Mouse (Mus musculus) kidney, adult 9 months (tissue): Measurements from ENCODE around the gene Gcm2.
A peak's percentile ranks its signal among the peaks of the same experiment; 100 is the strongest.

ENCODE experiments used
- DNase-seq: peaks from one replicate; pipeline ENCODE4 v3.0.0; 2022

Gcm2 gene

DNA sequence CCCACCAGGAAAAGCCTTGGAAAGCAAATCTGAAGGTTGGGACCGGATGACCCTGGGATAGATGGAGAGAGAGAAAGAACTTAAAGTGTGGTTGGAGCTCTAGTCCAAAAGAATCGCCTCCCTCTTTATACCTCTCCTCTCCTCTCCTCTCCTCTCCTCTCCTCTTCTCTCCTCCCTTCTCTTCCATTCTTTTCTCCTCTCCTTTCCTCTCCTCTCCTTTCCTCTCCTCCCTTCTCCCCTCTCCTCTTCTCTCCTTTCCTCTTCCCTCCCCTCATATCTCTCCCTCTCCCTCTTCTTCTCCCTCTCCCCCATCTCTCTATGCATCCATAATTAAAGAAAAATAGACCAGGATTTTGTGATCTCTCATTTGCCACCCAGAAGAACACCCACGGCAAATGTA is at the start of gene Gcm2:
Gene Gcm2 (minus strand): TSS at position 101 of the 400 bp plus-strand sequence.
- DNase-seq, result no peak

DNA sequence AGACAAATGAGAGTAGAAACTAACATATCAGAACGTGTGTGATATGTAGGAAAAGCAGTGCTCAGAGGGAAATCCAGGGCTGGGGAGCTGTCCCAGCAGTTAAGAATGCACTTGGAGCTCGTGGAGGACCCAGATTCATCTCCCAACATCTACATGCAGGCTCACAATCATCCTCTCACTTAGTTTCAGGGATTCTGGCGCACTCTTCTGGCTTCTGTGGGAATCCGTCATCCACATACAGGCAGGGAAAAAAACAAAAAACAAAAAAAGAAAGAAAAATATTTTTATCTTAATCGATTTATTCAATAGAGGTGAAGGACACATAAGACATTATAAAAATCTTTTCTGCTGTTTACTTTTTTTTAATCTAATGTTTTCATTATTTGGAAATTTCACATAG is 47.6 kb upstream of the Gcm2 start:
- no peak for DNase-seq

DNA sequence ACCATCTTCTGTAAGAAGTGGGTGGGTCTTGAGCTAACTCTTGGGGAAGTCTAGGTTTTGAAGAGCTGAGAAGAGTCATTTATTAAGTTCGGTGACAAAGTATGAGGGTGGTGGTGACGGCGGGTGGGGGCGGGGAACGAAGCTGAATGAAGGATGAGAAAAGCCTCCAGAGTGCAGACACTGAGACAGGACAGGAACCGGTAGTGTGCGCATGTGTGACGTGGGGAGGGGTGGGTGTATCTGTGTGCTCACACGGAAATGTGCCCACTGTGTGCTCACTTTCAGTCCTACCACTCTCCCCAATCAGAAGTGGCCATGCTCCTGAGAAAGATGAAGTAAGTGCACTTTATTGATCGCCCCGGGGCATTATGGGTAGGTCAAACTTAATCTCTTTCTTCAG is 42.3 kb upstream of the Gcm2 start:
- no peak for DNase-seq

DNA sequence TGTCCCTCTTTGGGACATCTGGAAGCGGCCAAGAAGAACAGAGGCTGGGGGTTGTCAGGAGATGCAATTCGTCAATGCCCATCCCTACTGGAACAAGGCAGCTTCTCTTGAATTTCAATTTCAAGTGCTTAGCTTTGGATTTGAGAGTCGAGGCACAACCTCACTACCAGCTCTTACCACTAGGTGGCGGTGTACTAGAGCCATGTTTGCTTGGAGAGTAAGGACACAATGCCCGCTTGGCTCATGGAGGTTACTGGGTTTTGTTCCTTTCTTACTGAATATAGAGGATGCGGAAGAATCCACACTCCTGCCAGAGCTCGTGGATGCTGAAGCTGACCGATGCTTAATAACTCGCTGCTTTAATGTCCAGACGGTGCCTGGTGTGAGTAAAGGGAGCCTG is 35.4 kb upstream of the Gcm2 start:
- peak; percentile 80 for DNase-seq

DNA sequence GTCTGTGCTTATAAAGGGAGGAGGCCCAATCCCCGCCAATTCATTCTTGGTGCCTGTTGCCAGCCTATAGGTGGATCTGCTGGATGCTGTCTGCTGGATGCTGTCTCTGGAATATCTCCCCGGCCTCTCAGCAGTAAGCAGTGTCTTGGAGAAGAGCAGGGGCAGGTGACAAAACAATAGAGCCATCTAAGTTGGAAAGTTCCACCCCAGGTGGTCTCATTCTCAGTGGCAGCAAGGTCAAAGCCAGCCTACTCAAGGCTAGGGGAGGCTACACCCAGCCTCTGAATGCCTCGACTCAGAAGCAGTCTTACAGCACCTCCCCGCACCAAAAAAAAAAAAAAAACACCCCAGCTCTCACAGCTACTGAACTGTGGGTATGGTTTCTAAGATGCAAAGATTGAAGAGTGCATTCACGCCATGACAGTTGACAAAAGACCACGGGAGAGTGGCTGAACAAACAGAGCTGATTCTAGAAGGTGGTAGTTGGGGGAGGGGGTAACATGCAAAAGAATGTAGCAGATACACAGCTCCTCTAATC is 34.7 kb upstream of the Gcm2 start:
- DNase-seq, result no peak

DNA sequence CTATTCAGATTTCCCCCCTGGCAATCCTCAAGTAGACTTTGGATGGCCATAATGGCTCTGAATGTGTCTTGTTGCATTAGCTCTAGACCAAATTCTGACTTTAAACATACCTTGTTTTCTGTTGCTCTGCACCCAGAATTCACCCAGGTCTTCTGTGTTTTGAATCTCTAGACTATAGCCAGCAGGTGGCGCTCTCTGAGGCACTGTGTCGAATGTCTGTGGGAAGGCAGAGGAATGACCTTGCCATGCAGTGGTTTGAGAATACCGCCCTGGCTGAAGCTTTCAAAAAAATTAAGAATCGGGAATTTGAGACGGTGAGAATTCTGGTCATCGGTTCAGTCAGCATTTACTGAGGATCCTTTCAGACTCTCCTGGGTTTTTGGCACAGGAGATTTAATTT is 24.1 kb upstream of the Gcm2 start:
- DNase-seq, result peak; percentile 66

DNA sequence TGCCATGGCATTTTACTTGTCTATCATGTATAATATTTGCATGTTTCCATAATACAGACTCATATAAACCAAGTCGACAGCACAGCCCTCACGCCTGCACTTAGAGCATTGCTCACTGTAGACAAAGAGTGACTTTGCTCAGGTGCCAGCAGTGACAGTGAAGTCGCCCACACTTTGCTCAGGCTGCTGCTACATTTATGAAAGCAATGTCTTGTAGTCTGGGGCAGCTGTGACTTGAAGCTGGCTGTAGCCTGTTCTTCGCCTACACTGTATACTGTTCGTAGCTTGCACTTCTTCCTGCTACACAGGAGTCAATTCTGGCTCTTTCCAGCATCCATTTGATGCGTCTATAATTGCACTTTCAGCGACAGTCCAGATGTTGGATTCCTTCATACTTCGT is 18.2 kb upstream of the Gcm2 start:
- no peak for DNase-seq

DNA sequence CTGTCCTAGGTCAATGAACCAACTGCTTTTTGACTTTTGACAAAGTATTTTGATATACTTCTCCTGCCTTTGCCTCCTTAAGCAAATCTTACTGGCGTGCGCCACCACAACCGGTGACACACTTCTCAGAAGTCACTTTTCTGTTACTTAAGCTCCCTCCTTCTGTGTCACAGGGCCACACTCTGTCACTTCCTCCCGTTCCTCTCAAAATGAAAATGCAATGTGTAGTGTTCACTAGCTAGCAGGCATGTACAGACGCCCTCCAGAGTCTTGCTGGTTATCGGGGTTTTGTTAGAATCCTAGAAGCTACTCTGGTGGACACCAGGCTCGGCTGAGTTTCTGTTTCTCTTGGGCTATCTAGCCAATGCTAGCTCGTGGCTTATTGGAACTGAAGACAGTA is 17.5 kb upstream of the Gcm2 start:
- DNase-seq, result no peak

DNA sequence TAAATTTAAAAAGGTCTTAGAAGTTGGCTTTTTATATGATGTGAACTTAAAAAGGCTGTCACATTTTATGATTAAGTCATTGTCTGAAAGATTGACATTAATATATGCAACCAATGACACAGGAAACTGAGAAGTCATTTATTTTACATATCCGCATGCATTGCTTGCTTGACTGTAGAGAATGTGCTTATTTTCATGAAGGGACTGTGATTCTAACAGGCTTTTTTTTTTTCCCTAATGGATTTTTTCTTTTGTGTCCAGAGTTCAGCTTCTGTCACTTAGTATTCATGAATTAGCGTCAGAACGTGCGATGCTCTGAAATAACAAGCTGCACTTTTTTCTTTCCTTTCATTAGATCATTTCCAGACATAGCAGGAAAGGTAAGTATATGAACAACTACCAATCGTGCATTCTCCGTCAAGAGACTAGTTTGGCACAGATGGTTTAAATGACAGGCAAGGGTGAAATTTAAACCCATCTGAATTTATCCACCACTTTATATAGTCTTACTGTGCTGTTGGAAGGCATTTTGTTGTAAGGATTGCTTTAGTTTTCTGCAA is 12.9 kb upstream of the Gcm2 start:
- DNase-seq, result no peak

DNA sequence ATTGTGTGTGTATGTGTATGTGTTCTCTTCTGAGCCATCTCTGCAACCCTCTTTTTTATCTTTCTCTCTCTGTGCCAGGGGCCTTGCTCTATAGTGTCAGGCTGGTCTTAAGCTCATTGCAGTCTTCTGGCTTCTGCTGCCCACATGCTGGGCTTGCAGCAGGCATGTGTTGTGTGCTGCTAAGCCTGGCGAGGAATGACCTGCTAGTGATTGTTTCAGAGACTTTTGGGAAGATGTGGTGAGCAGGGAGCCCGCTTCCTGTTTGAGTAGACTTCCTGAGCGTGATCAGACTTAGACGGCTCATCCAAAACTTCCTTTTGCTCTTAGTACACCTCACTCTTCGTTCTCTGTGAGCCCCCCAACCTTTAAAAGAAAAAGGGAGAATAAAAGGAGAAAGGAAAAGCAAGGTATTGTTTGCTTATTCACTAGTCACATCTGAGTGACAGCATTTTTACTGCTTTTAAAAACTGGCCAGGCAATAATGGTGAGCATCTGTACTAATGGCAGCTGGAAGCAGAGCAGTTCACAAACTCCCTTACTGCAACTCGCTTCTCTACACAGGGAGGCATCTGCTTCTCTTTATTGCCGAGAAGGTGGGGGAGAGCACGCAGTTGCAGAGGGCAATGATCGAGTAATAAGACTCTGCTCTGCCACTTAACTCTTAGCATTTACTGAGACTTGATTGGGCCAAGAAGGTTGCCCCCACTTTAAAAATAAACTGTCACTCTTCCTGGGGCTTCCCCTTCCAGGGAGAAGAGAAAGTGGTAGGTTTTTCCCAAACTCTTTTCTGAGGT is 8.5 kb upstream of the Gcm2 start:
- DNase-seq, result no peak

DNA sequence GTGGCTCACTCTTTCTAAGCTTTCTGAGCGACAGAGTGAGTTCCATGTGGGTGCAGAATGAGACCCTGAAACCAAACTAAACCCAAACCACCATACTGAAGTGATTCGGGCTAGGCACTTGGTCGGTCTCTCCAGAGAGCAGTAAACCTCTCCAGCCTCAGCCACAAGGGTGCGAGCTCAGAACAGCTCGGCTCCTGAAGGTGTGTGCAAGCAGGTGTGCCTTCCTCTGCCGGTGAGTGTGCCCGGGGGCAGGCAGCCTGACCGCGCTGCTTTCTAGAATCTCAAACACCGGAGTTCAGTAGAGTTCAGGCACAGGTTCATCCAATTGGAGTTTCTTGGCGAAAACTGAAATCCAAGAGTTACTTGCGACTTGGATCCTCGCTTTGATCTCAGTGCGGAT is 3.1 kb upstream of the Gcm2 start, which contains the start of gene Sycp2l:
Gene Sycp2l (plus strand): TSS at position 368 of the 400 bp plus-strand sequence.
- DNase-seq, result no peak

DNA sequence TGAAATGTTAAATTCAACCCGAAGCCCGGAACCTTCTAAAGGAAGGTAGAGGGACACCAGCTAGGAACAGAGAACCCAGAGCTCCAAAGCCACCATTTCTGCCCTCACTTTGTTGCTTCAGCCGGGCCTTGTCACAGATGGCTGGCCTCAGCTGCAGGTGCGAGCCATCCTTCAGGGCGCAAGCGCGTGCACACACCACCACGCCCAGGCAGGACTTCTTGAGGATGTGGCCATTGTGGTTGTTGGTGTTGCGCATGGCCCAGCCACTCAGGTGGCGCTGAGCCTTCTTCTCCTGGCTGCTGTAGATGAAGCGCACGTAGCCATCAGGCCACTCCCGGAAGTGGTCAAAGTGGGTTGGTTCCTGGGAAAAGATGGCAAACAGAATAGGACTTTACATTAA is 5.3 kb downstream of the Gcm2 start:
- no peak for DNase-seq

DNA sequence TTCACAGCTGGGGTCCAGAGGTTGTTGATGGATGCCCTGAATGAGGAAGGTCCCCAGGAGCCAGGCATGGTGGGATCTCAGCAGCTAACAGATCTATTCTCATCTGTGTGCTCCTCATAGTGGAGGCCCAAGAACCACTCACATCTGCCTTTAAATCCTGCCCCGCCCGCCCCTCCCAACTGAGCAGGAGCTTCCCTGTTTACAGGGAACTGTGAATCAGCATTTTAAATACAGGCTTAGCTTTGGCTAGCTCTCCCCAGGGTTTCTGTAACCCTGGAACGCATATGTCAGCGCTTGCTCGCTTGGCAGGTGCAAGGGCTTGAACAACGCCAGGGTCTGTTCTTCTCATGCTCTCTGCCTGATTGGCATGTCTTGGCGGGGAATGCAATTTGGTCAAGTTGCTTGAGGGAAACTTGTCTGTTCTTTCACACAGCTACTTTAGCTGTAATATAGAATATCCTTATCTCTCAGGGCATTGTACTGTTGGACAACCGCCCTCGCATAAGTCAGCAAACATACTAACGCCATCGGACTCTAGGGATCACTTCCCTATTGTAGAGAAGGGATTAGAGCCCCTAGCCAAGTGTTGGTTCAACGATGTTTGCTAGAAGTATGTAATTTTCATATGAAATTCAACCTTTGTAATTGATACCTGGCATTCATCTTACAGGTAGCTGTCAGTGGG is 6.9 kb downstream of the Gcm2 start:
- DNase-seq, result no peak

DNA sequence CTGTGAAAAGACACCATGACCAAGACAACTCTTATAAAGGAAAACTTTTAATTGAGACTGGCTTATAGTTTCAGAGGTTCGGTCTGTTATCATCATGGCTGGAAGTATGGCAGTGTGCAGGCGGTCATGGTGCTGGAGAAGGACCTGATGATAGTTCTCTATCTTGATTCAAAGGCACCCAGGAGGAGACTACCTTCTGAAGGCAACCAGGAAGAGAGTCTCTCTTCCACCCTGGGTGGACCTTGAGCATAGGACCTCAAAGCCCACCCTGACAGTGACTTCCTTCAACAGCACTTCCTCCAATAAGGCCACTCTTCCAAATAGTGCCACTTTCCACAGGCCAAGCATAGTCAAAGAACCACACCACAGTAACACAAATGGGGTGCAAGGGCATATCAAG is 10.8 kb downstream of the Gcm2 start:
- DNase-seq, result no peak

DNA sequence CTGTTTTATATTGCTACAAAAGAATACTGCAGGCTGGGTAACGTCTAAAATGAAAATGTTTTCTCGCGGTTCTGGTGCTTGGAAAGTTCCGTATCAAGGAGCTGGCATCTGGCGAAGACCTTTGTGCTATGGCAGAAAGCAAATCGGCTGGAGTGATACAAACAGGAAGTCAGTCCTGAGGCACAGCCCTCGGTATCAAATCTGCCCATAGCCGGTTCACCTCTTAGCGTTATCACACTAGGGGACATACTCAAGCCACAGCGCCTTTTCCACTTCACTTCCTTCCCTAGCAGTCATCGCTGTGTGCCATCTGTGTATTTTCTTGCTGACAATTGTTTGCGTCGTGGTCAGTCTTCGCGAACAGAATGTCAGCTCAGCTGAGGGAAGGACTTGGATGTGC is 12.5 kb downstream of the Gcm2 start:
- no peak for DNase-seq

DNA sequence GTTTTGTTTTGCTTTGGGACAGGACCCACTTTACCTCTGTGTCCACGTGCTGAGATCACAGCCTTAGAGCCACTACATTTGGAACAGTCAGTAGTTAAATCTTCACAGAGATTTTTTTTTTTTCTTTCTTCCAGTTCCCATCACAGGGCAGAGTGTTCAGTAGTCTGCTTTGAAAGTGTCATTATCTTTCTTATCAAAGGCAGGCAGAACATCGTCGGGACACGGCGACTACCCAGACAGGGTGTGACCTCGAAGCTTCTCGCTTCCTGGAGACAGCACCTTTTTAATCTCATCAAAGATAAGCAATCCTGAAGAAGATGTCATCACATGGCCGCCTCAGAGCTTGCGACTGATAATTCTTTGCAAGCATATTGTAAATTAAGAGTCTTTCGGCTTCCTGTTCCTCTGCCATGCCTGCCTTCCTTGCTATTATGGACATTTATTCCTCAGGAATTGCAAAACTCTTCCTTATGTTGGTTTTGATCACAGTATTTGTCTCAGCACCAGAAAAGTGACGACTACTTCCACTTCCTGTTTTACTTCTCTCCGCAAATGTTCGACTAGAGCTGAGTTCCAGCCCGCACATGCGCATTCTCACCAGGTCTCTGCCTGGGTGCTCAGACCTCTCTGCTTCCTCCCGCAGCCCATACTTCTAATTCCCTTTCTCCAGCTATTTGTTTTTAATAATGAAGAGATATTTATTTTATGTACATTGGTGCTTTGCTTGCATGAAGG is 13.3 kb downstream of the Gcm2 start:
- DNase-seq, result no peak

DNA sequence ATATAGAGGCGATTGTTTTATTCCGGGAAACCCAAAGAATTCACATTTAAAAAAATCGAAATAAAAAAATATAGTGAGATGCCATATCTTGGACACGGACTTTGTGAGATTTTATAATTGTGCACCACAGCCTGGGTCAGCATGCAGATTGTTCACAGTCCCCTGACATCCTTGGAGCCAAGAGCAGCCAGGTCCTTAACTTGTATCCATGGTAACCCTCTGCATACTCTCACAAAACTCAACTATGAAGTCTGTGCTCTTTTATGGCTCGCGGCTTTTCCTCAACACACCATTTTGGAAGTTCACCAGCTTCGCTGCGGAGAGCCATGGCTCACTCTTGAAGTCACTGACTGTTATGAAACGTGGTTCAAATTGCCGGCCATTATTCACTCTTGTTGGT is 16.7 kb downstream of the Gcm2 start:
- no peak for DNase-seq

DNA sequence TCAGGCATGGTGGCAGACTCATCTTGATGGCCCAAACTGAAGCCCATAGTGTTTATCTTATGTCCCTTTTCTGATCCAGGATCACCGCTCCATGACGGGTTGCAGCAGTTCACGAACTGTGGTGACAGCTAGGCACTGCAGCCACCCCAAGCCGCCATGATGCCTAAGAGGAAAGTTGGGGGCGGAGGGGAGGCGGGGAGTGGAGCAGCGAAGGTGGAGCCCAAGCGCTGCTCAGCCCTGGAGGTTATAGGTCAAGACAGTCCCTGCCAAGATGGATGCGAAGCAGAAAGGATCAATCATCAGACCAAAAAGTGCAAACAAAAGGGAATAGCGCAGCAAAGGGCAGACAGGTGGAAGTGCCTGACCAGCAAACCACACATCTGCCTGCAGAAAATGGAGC is 19.6 kb downstream of the Gcm2 start:
- no peak for DNase-seq

DNA sequence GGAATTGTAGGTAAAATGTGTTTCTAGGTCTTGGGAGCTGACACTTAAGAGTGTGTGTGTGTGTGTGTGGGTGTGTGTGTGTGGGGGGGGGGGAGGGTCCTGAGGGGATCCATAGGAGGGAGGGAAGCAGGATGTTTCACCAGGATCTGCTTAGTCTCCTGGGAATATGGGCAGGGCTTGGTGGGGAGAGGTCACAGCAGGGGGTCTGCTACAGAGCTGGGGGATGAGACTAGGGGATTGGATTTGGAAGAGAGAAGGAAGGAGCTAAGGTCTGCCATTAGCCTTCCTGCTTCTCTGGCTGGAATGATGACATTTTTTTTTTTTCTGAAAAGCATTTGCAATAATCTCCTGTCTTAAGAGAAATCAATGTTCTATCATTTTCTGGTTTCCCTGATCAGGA is 22.1 kb downstream of the Gcm2 start:
- no peak for DNase-seq

DNA sequence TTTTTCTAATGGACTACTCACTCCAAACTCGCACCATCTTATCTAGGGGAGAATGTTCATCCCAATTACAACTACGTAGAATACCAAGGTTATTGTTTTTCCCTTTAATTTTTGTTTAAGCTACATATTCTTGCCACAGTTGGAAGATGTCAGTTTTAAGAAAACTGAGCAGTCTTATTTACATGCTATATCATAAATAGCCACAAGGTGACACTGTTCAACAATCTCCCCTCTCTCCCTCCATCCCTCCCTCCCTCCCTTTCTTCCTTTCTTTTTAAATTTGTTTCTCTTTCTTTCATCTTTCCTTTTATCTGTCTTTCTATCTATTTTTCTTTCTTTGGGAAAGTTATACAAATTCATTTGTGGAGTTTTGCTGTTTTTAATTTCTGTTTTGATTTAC is 25.7 kb downstream of the Gcm2 start:
- DNase-seq, result no peak

DNA sequence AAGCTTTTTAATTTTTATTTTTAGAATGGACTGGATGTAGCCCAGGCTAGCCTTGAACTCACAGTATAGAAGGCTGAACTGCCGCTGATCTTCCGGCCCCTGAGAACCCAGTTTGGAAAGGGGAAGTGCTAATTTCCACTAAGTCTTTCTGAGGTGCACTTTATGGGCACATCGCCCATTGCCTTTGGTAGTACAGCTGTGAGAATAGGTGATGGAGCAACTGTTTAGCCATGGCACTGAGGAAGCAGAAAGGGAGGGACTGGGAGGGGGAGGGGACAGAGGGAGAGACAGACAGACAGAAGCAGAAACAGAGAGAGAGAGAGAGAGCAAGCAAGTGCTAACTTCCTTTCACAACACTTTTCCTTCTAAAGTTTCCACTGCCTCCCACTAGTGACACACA is 26.3 kb downstream of the Gcm2 start:
- no peak for DNase-seq

DNA sequence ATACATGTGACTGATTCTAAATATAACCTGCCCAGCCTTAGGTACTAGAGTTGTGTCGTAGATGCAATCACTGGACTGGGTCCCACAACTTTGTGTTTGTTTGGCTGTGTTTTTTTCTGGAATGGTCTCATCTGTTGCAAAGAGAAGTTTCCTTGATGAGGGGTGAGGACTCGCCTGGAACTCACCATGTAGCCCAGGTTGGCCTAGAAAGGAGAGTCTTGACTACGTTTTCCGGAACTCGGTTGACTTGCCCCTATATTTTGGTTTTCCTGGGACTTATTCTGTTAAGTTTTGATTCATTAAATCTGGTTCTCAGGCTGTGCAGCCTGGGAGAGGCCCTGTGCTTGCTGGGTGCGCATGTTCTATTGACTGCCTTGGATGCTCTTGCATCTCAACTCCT is 30.1 kb downstream of the Gcm2 start:
- DNase-seq, result no peak

DNA sequence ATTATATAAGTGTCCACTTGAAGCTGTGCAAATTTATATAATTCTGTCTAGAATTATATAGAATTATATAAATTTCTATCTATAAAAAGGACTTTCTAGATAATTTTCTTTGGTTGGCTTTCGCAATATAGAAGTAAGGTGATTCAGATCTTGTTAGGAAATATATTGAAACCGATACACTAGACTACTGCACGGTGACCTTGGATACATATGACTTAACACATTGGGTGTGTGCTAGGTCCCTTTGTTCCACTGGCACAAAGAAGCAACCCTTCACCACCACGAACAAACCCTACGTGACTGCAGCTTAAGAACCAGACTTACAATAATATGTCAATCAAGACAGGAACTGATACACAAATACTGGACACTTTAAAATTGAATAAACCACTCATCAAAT is 31.0 kb downstream of the Gcm2 start:
- DNase-seq, result no peak

DNA sequence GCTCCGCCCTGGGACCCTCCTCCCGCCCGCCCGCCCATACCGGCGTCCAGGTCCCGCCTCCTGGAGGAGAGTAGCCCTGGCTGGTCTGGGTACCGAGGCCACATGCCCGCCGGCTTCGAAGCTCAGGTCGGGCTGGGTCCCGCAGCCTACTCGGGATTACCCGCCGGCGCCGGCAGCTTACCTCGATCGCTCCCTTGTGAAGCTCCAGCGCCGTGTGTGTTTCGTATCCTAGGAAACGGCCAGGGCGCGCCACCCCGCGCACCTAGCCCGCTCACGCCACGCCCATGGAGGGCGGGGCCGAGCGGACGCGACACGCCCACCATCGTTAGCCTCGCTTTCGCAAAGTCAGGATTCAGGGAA is 31.4 kb downstream of the Gcm2 start, which contains the start of gene Mak:
Gene Mak (minus strand): TSS at position 286 of the 360 bp plus-strand sequence.
- peak; percentile 73 for DNase-seq
